Mouse (Mus musculus): Measurements from ENCODE around the gene Akap8l. TPM values are rescaled to one million over a fixed set of nuclear protein-coding genes. Genes with fewer than 3 reads are reported as not detected.

Akap8l gene
- polyA plus RNA-seq, 1 experiment, result 363 TPM

DNA sequence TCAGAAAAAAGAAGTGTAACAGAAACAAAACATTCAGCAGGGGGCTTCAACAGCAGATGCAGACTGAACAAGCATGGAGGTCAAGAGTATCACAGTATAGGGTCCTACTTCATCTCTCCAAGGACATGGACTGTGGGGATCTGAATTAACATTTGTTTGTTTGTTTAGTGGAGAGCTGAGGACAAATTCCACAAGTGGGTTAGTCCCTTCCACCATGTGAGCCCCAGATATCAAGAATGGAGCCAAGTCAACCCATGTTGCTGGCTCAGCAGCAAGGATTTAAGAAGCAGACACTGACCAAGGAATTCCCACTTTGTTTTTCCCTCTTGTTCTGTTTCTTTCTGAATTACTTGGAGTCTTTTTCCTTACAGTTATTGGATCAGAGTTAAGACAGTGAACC, 22.9 kb downstream of the Akap8l start:
- Histone ChIP-seq H3K27ac (ENCODE audit: insufficient read depth, low read length) (no peak overlapping the region), H3K4me3 (ENCODE audit: insufficient read depth, low read length) (no peak overlapping the region), H3K4me1 (ENCODE audit: control insufficient read depth, insufficient read depth, low read length) (no peaks in the 10 kb centered on the region)
- TF ChIP-seq POLR2A (IDR thresholded peaks at IDR 0.05; ENCODE audit: extremely low read depth, insufficient read depth, low read length) (no peak), CTCF (IDR thresholded peaks at IDR 0.05; ENCODE audit: extremely low read depth, insufficient read depth, low read length) (no peak)

DNA sequence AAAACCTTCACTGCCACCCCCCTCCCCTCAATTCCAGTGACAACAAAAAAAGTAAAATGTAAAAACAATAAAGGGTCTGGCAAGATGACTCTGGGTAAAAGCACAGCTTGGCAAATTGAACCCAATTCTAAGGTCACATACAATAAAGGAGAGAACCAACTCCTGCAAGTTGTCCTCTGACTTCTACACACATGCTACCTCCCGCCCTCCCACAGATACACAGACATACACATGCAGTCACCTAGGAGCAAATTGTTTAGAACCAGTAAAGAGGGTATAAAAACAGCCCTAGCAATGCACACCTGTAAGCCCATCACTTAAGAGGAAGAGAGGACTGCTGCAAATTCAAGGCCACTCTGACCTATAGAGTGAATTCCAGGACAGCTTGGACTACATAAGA, 27.6 kb downstream of the Akap8l start:
- H3K27ac ChIP-seq (ENCODE audit: insufficient read depth, low read length), result no peak overlapping the region
- TF ChIP-seq CTCF (IDR thresholded peaks at IDR 0.05; ENCODE audit: extremely low read depth, insufficient read depth, low read length) (no peak), POLR2A (IDR thresholded peaks at IDR 0.05; ENCODE audit: extremely low read depth, insufficient read depth, low read length) (no peak)
- H3K4me1 ChIP-seq (ENCODE audit: control insufficient read depth, insufficient read depth, low read length), result peaks cover 1% of the 10 kb centered on the region; the same call in 1 of the 2 replicates
- H3K4me3 ChIP-seq (ENCODE audit: insufficient read depth, low read length), result no peak overlapping the region

DNA sequence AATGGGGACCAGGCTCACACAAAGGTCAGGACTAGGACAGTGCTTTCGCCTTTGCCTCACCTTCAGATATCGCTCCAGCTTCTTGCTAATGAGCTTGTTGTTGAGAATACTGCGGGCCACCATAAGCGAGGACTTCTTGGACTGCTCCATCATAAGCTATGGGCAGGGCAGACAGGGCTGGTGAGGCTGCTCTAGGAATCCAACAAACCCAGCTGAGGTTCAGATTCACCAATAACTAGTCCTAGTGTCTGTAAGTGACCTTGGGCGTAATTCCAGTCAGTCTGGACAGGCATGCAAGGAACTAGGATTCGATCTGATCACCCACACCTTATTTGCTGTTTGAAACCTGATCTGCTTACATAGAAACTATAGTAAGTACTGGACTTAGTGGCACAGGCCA, 28.6 kb downstream of the Akap8l start:
- Histone ChIP-seq H3K27ac (ENCODE audit: insufficient read depth, low read length) (no peak overlapping the region), H3K4me1 (ENCODE audit: control insufficient read depth, insufficient read depth, low read length) (peaks cover 1% of the 10 kb centered on the region; the same call in 1 of the 2 replicates), H3K4me3 (ENCODE audit: insufficient read depth, low read length) (peak overlapping the region; percentile 73)
- TF ChIP-seq POLR2A (IDR thresholded peaks at IDR 0.05; ENCODE audit: extremely low read depth, insufficient read depth, low read length) (no peak), CTCF (IDR thresholded peaks at IDR 0.05; ENCODE audit: extremely low read depth, insufficient read depth, low read length) (no peak)

DNA sequence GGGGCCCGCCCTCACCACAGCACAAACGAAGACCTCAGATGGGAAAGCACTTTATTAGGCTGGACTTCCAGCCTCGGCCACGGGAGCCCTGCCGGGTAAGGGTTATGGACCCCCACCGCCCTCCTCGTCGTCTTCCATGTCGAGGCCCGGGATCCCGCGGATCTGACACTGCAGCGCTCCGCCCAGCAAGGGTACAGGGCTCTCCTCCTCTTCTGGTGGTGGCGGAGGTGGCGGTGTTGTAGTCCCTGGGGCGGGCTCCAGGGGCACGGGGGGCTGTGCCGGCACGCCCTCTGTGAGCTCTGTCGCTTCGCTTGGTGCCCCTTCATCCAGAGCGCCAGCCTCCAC, 29.0 kb downstream of the Akap8l start:
- Histone ChIP-seq H3K27ac (ENCODE audit: insufficient read depth, low read length) (peak overlapping the region; percentile 41; the same call in 1 of the 2 replicates), H3K4me1 (ENCODE audit: control insufficient read depth, insufficient read depth, low read length) (peaks cover 1% of the 10 kb centered on the region; the same call in 1 of the 2 replicates), H3K4me3 (ENCODE audit: insufficient read depth, low read length) (peak overlapping the region; percentile 73)
- TF ChIP-seq POLR2A (IDR thresholded peaks at IDR 0.05; ENCODE audit: extremely low read depth, insufficient read depth, low read length) (no peak), CTCF (IDR thresholded peaks at IDR 0.05; ENCODE audit: extremely low read depth, insufficient read depth, low read length) (no peak)

DNA sequence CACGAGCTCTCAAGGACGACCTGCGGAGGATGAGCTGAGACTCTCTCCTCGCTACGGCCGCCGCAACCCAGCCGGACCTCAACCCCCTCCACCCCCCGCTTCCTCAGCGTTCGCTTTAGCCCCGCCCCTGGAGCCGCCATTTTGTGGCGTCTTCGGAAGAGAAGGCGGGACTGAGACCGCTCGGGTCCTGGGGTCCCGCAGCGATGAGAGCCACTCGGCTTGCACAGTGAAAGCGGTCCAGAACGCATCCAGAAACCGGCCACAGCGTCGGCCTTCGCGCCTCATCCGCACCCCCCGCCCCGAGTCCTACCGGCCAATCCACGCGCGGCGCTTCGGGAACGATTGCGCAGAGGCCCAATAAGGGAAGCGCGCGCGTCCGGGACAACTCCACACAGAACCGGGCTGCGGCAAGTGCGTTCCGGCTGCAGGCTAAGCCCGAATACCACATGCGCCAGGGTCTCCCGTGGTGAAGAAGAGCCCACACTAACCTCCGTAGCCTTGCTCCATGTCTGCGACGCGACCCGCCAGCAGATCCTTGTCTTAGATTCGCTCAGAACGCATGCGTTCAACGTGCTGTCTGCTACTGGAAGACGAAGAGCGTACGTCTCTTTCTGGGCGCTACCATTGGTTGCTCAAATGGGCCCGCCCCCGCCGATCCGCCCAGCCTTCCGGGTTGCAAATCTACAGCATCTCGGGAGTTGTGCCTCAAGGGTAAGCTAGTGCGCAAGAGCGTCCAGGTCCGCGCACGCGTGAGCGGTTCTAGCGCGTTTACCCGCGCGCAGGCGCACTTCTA, 29.6 kb downstream of the Akap8l start, which contains the start of gene Akap8:
Akap8 (minus strand) TSS at position 642 of the 793 bp plus-strand sequence.
- Histone ChIP-seq H3K27ac (ENCODE audit: insufficient read depth, low read length) (peak within 1 kb of the TSS; percentile 62), H3K4me3 (ENCODE audit: insufficient read depth, low read length) (peak within 1 kb of the TSS; percentile 73), H3K4me1 (ENCODE audit: control insufficient read depth, insufficient read depth, low read length) (peaks cover 1% of the 10 kb centered on the region; the same call in 1 of the 2 replicates)
- TF ChIP-seq CTCF (IDR thresholded peaks at IDR 0.05; ENCODE audit: extremely low read depth, insufficient read depth, low read length) (no peak), POLR2A (IDR thresholded peaks at IDR 0.05; ENCODE audit: extremely low read depth, insufficient read depth, low read length) (peak; percentile 98)

DNA sequence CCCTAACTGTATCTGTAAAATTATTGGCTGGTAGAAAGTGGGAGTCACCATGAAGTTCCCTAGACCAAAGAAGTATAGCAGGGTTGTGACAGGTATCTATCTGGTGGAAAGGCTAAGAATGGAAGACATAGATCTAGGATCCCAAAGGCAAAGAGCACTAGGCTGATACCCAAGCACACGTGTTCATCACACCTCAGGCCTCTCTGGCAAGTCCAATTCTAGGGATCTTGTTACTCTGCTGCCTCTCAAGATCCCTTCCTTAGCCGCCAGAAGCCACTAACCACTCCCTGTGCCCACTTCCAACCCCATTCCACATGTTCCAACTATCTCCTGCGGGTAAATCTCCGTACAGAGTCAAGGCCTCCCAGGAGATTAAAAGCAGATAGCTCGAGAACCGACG, 30.5 kb downstream of the Akap8l start:
- no peak overlapping the region for H3K27ac ChIP-seq (ENCODE audit: insufficient read depth, low read length)
- TF ChIP-seq CTCF (IDR thresholded peaks at IDR 0.05; ENCODE audit: extremely low read depth, insufficient read depth, low read length) (no peak), POLR2A (IDR thresholded peaks at IDR 0.05; ENCODE audit: extremely low read depth, insufficient read depth, low read length) (no peak)
- peaks cover 1% of the 10 kb centered on the region; the same call in 1 of the 2 replicates for H3K4me1 ChIP-seq (ENCODE audit: control insufficient read depth, insufficient read depth, low read length)
- H3K4me3 ChIP-seq (ENCODE audit: insufficient read depth, low read length), result peak overlapping the region; percentile 73

DNA sequence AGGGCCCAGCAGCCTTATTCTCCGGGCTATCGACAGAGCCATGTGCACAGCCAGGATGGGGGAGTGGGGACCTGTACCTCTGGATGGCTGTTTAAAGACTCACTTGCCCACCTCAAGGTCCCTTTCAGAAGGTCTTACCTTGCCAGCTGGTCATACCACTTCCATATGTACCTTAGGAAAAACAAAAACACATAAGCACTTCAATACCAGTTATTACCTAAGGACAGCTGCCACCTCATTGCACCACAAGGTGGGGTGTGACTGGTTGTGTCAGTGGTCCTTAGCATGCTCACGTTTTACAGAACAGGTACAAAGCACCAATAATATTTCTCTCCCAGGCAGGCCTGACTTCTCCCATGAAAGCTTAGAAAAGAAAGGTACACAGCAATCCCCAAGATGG, 32.7 kb downstream of the Akap8l start:
- peaks cover 1% of the 10 kb centered on the region; the same call in 1 of the 2 replicates for H3K4me1 ChIP-seq (ENCODE audit: control insufficient read depth, insufficient read depth, low read length)
- TF ChIP-seq CTCF (IDR thresholded peaks at IDR 0.05; ENCODE audit: extremely low read depth, insufficient read depth, low read length), result no peak
- no peak for TF ChIP-seq POLR2A (IDR thresholded peaks at IDR 0.05; ENCODE audit: extremely low read depth, insufficient read depth, low read length)
- no peak overlapping the region for H3K4me3 ChIP-seq (ENCODE audit: insufficient read depth, low read length)
- H3K27ac ChIP-seq (ENCODE audit: insufficient read depth, low read length), result no peak overlapping the region

DNA sequence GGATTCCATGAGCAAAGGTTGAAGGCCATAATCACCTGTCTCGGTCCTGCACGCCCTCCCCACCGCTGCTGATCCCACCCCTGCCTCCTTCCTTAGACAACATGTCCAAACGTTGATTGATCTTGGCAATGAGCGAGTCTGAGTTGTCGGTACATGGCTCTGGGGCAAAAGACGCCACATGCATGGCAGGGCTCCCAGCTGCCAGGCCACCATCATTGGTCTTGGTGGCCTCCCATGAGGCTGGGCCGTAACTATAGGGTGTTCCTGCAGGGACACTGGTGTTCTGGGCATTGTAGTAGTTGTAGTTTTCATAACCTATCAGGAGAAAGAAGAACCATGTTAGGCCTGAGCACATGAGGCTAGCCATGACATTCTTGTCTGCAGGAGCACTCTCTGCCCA, 33.4 kb downstream of the Akap8l start:
- TF ChIP-seq POLR2A (IDR thresholded peaks at IDR 0.05; ENCODE audit: extremely low read depth, insufficient read depth, low read length) (no peak), CTCF (IDR thresholded peaks at IDR 0.05; ENCODE audit: extremely low read depth, insufficient read depth, low read length) (no peak)

DNA sequence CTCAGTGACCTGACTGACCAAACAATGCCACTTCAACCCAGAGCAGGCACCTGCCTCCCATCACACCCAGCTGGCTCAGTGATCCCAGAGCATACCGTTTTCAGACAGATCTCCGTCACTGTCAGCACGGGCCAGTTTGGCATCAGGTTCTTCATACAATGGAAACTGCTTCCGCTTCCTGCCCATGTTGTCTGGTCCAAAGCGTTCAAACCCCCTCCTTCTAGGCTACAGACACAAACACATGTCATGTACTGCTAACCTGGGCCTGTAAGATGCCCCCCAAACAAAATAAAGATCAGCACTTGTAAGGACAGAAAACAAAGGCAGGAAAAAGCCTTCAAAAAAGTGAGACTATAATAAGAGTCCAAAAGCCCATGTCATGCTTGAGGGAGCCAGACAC, 34.8 kb downstream of the Akap8l start:
- Histone ChIP-seq H3K27ac (ENCODE audit: insufficient read depth, low read length) (no peak overlapping the region), H3K4me1 (ENCODE audit: control insufficient read depth, insufficient read depth, low read length) (no peaks in the 10 kb centered on the region; the same call in 1 of the 2 replicates), H3K4me3 (ENCODE audit: insufficient read depth, low read length) (no peak overlapping the region)
- TF ChIP-seq CTCF (IDR thresholded peaks at IDR 0.05; ENCODE audit: extremely low read depth, insufficient read depth, low read length), result no peak
- no peak for TF ChIP-seq POLR2A (IDR thresholded peaks at IDR 0.05; ENCODE audit: extremely low read depth, insufficient read depth, low read length)

More for the DNA sequence above, 33.4 kb downstream of the Akap8l start:
- peaks cover 1% of the 10 kb centered on the region; the same call in 1 of the 2 replicates for H3K4me1 ChIP-seq (ENCODE audit: control insufficient read depth, insufficient read depth, low read length)
- H3K27ac ChIP-seq (ENCODE audit: insufficient read depth, low read length), result no peak overlapping the region
- no peak overlapping the region for H3K4me3 ChIP-seq (ENCODE audit: insufficient read depth, low read length)

DNA sequence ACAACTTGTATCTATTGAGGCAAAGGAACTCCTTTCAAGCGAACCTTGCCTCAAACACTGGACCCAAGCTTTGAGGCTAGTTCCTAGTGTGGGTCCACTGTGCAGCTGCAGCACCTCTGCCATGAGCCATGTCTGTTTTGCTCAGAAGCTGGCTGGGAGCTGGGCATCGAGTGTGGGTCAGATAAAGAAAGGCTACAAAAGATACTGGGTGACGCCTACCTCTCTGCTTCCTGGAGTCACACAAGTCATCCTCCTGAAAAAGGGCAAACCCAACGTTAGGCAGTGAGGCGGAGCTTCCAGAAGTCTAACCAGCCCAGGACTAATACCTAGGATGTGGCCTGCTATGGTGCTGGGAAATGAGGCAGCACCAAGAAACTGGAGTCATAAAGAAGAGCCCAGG, 36.5 kb downstream of the Akap8l start:
- H3K4me3 ChIP-seq (ENCODE audit: insufficient read depth, low read length), result no peak overlapping the region
- no peaks in the 10 kb centered on the region for H3K4me1 ChIP-seq (ENCODE audit: control insufficient read depth, insufficient read depth, low read length)
- no peak for TF ChIP-seq CTCF (IDR thresholded peaks at IDR 0.05; ENCODE audit: extremely low read depth, insufficient read depth, low read length)
- TF ChIP-seq POLR2A (IDR thresholded peaks at IDR 0.05; ENCODE audit: extremely low read depth, insufficient read depth, low read length), result no peak
- no peak overlapping the region for H3K27ac ChIP-seq (ENCODE audit: insufficient read depth, low read length)

Measured in cortical plate, adult 2 months (tissue).